Mouse (Mus musculus): ENCODE measurements around the gene Pwwp2b. TPM values are rescaled to one million over a fixed set of nuclear protein-coding genes. Genes with fewer than 3 reads are reported as not detected.
A peak's percentile ranks its signal among the peaks of the same experiment; 100 is the strongest.

Gene Pwwp2b
- polyA plus RNA-seq, 1 experiment from 2014 or later: 6.3 TPM

GRCm38 (mm10) chr7:139308140-139308895 lies 60.0 kb downstream of the Pwwp2b start:
- H3K9ac ChIP-seq: no peak overlapping the region
- no peaks in the 10 kb centered on the region for H3K27me3 ChIP-seq
- no peaks in the 10 kb centered on the region for H3K9me3 ChIP-seq
- H3K27ac ChIP-seq (replicated peaks): no peak overlapping the region
- H3K4me2 ChIP-seq: no peak overlapping the region
- peaks cover 15% of the 10 kb centered on the region for H3K4me1 ChIP-seq (replicated peaks)
- no peak for ATAC-seq (ENCODE audit: low FRiP score, low read depth)
- no peaks in the 10 kb centered on the region for H3K36me3 ChIP-seq
- 78% methylated on average over 8 of the region's 8 CpGs for WGBS
- H3K4me3 ChIP-seq: no peak overlapping the region

DNA sequence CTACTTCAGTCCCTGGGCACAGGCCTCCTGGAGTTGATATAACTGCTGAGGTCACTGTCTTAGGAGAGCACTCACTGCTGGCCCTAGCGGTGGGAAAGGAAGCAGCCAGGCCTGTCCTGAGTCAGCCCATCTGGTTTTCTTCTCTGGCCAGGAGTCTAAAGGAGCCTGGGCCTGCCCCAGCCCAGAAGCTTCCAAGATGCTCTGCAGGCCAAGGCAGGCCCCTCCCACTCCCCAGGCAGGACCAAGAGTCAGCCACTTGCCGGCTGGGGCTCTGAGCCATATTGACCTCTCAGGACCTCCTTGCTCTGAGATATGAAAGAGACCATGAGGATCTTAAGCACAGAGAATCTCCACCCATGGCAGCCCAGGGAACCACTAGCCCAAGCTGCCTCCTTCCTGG lies 60.8 kb downstream of the Pwwp2b start:
- no peak overlapping the region for H3K4me3 ChIP-seq
- H3K27ac ChIP-seq (replicated peaks): no peak overlapping the region
- no peak overlapping the region for H3K4me2 ChIP-seq
- no peak for ATAC-seq (ENCODE audit: low FRiP score, low read depth)
- H3K27me3 ChIP-seq: no peaks in the 10 kb centered on the region
- H3K36me3 ChIP-seq: no peaks in the 10 kb centered on the region
- 57% methylated on average over 2 of the region's 2 CpGs for whole genome bisulfite sequencing
- H3K9me3 ChIP-seq: no peaks in the 10 kb centered on the region
- H3K4me1 ChIP-seq (replicated peaks): peaks cover 15% of the 10 kb centered on the region
- no peak overlapping the region for H3K9ac ChIP-seq

DNA sequence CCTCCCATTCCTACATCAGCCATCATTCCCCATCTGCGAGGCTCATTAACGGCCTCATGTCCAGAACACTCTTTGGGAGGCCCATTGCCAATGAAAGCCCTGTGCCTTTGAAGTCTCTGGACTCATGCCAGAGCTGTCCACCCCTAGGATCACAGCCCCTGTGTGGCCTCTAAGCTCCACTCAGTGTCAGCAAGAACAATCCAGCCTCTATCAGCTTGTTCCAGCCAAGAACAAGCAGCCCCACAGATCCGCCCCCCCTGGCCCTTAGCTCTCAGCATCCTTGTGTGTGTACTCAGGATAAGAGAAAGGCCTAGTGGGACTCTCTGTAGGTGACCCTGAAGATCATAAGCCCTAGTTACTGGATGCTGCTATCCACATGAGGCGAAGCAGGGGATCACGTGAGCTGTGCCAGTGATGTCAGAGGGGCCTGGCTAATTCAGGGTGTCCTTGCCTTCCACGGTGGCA lies 62.2 kb downstream of the Pwwp2b start:
- Histone ChIP-seq H3K4me1 (replicated peaks) (peaks cover 15% of the 10 kb centered on the region), H3K27ac (replicated peaks) (no peak overlapping the region), H3K27me3 (no peaks in the 10 kb centered on the region), H3K9ac (no peak overlapping the region), H3K9me3 (no peaks in the 10 kb centered on the region), H3K36me3 (no peaks in the 10 kb centered on the region), H3K4me2 (no peak overlapping the region), H3K4me3 (no peak overlapping the region)
- WGBS: 46% methylated on average over 6 of the region's 6 CpGs
- ATAC-seq (ENCODE audit: low FRiP score, low read depth): peak; percentile 47; the same call in 1 of the 2 replicates

GRCm38 (mm10) chr7:139312686-139313085 lies 64.4 kb downstream of the Pwwp2b start:
- Histone ChIP-seq H3K36me3 (no peaks in the 10 kb centered on the region), H3K9ac (no peak overlapping the region), H3K27me3 (no peaks in the 10 kb centered on the region), H3K9me3 (no peaks in the 10 kb centered on the region), H3K4me1 (replicated peaks) (peaks cover 15% of the 10 kb centered on the region), H3K4me2 (no peak overlapping the region), H3K4me3 (no peak overlapping the region), H3K27ac (replicated peaks) (no peak overlapping the region)
- WGBS: 56% methylated on average over 5 of the region's 5 CpGs
- ATAC-seq (ENCODE audit: low FRiP score, low read depth): no peak

DNA sequence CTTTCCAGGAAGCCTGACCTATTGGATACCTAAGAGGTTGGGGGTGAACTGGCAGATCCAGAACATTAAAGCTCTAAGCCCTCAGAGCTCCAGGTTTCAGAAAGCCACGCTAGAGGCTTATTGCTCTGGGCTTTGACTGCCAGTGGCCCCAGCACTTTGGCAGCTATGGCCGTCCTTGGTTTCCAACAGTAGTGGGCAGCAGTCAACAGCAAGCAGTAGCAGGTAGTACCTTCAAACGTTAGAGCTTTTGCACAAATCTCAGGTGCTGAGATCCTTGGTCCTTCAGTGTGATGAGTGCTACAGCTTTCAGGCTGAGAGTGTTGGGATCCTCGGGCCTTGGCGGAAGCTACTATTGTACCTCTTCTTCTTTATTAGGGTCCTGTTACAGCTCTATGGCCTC lies 65.1 kb downstream of the Pwwp2b start:
- Histone ChIP-seq H3K9ac (no peak overlapping the region), H3K27ac (replicated peaks) (no peak overlapping the region), H3K4me1 (replicated peaks) (peaks cover 15% of the 10 kb centered on the region), H3K9me3 (no peaks in the 10 kb centered on the region), H3K4me3 (no peak overlapping the region), H3K27me3 (no peaks in the 10 kb centered on the region), H3K4me2 (no peak overlapping the region), H3K36me3 (no peaks in the 10 kb centered on the region)
- no peak for ATAC-seq (ENCODE audit: low FRiP score, low read depth)
- 83% methylated on average over 5 of the region's 5 CpGs for WGBS

DNA sequence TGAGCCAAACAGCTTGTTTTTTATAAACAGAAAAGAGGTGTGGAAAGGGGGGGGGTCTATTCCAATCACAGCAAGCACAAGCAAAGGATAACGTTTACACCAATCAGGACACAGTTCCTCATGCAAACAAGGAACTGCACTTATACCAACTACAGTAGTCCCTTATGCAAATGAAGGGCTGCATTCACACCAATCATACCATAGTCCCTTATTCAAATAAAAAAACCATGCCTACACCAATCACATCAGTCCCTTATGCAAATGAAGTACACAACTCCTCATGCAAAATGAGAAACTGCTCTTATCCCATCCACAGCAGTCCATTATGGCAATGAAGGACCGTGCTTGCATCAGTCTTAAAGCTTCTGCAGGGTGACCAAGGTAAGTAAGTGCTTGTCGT lies 66.4 kb downstream of the Pwwp2b start:
- H3K36me3 ChIP-seq: no peaks in the 10 kb centered on the region
- H3K4me3 ChIP-seq: no peak overlapping the region
- 90% methylated on average over 3 of the region's 3 CpGs for WGBS
- H3K4me2 ChIP-seq: no peak overlapping the region
- no peaks in the 10 kb centered on the region for H3K27me3 ChIP-seq
- H3K27ac ChIP-seq (replicated peaks): no peak overlapping the region
- no peak for ATAC-seq (ENCODE audit: low FRiP score, low read depth)
- H3K9ac ChIP-seq: no peak overlapping the region
- H3K9me3 ChIP-seq: no peaks in the 10 kb centered on the region
- H3K4me1 ChIP-seq (replicated peaks): peaks cover 22% of the 10 kb centered on the region

DNA sequence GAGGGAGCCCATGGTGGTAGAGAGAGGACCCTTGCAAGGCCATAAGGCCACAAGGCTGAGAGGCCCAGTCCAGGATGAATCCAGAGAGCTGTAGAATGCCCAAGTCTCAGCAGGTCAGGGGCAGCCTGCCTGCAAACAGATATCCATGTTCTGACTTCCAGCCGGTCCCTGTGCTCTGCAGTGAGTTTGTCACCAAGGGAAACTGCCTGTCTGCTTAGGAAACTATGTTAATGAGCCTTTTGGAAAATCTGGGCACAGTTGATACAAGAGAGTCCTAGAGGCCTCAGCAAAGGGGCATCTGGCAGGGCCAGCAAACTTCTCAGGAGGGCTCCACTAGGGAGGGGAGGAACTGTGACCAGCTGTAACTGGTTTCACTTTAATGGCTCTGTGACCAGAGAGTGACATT lies 70.7 kb downstream of the Pwwp2b start:
- Histone ChIP-seq H3K27me3 (no peaks in the 10 kb centered on the region), H3K4me2 (no peak overlapping the region), H3K4me3 (no peak overlapping the region), H3K9me3 (no peaks in the 10 kb centered on the region), H3K4me1 (replicated peaks) (peaks cover 15% of the 10 kb centered on the region), H3K36me3 (no peaks in the 10 kb centered on the region), H3K9ac (no peak overlapping the region), H3K27ac (replicated peaks) (peak overlapping the region; percentile 73)
- WGBS: 6% methylated on average over 1 of the region's 1 CpGs
- peak; percentile 91 for ATAC-seq (ENCODE audit: low FRiP score, low read depth)

Other genes starting within 250 kb of the Pwwp2b start
- 183 and 192 TPM in 2 replicates for gene Dpysl4, start 162.5 kb upstream of the Pwwp2b start, polyA plus RNA-seq (2015; fragmentation: Nextera tagmentation; extraction: Ambion mirVana)
- 3.9 and 8.0 TPM in 2 replicates for gene Lrrc27, start 35.5 kb upstream of the Pwwp2b start, polyA plus RNA-seq (2015; fragmentation: Nextera tagmentation; extraction: Ambion mirVana)
- 2.6 and 3.3 TPM in 2 replicates for gene Stk32c, start 35.2 kb upstream of the Pwwp2b start, polyA plus RNA-seq (2015; fragmentation: Nextera tagmentation; extraction: Ambion mirVana)
- 21.1 and 24.6 TPM in 2 replicates for gene Inpp5a, start 140.6 kb downstream of the Pwwp2b start, polyA plus RNA-seq (2015; fragmentation: Nextera tagmentation; extraction: Ambion mirVana)